Mouse (Mus musculus): ENCODE data around the gene Actl10. TPM values are rescaled to one million over a fixed set of nuclear protein-coding genes. Genes with fewer than 3 reads are reported as not detected.
A peak's percentile ranks its signal among the peaks of the same experiment; 100 is the strongest.

Gene Actl10
- total and polyA plus RNA-seq, 2 experiments from 2014 or later = 0.13 to 0.48 TPM

- H3K36me3 ChIP-seq (ENCODE audit: insufficient read depth) = peaks cover 25% of the 10 kb centered on the region
- ATAC-seq (no peak), DNase-seq (no peak)
- H3K4me1 ChIP-seq (ENCODE audit: insufficient read depth) = peaks cover 10% of the 10 kb centered on the region; the same call in 1 of the 2 replicates
- H3K4me3 ChIP-seq (ENCODE audit: low read depth, low read length) = no peak overlapping the region
- 0 out of 2 replicates have a peak overlapping the region, but pooled peaks have one; percentile 3 for H3K9ac ChIP-seq
- no peaks in the 10 kb centered on the region for H3K27me3 ChIP-seq (ENCODE audit: insufficient read depth, low read length)
- no peaks in the 10 kb centered on the region for H3K9me3 ChIP-seq (ENCODE audit: low read length)
- H3K4me2 ChIP-seq (ENCODE audit: low read depth) = no peak overlapping the region
- peak overlapping the region; percentile 23; the same call in 1 of the 2 replicates for H3K27ac ChIP-seq (ENCODE audit: low read depth, low read length)
- WGBS = 28% methylated on average over 3 of the region's 3 CpGs
- no peak for TF ChIP-seq CTCF (IDR thresholded peaks at IDR 0.05; ENCODE audit: low read depth)
Measured at GRCm38 (mm10) chr2:154538710-154539109, 12.9 kb upstream of the Actl10 start.

GRCm38 (mm10) chr2:154539720-154540119 lies 11.9 kb upstream of the Actl10 start:
- Histone ChIP-seq H3K4me2 (ENCODE audit: low read depth) (no peak overlapping the region), H3K36me3 (ENCODE audit: insufficient read depth) (peaks cover 18% of the 10 kb centered on the region), H3K4me3 (ENCODE audit: low read depth, low read length) (no peak overlapping the region), H3K27ac (ENCODE audit: low read depth, low read length) (no peak overlapping the region), H3K9me3 (ENCODE audit: low read length) (no peaks in the 10 kb centered on the region), H3K9ac (no peak overlapping the region), H3K27me3 (ENCODE audit: insufficient read depth, low read length) (no peaks in the 10 kb centered on the region), H3K4me1 (ENCODE audit: insufficient read depth) (peaks cover 10% of the 10 kb centered on the region; the same call in 1 of the 2 replicates)
- DNase-seq = peak; percentile 81
- TF ChIP-seq CTCF (IDR thresholded peaks at IDR 0.05; ENCODE audit: low read depth) = peak; percentile 85
- 66% methylated on average over 3 of the region's 3 CpGs for WGBS
- peak; percentile 21; the same call in 1 of the 2 replicates for ATAC-seq

GRCm38 (mm10) chr2:154541630-154542029 lies 9.9 kb upstream of the Actl10 start:
- no peak overlapping the region for H3K9ac ChIP-seq
- DNase-seq = no peak
- no peaks in the 10 kb centered on the region for H3K9me3 ChIP-seq (ENCODE audit: low read length)
- no peaks in the 10 kb centered on the region for H3K27me3 ChIP-seq (ENCODE audit: insufficient read depth, low read length)
- no peak for ATAC-seq
- H3K4me2 ChIP-seq (ENCODE audit: low read depth) = no peak overlapping the region
- no peak overlapping the region for H3K4me3 ChIP-seq (ENCODE audit: low read depth, low read length)
- H3K4me1 ChIP-seq (ENCODE audit: insufficient read depth) = peaks cover 10% of the 10 kb centered on the region; the same call in 1 of the 2 replicates
- no peak overlapping the region for H3K27ac ChIP-seq (ENCODE audit: low read depth, low read length)
- peaks cover 6% of the 10 kb centered on the region for H3K36me3 ChIP-seq (ENCODE audit: insufficient read depth)
- 89% methylated on average over 2 of the region's 2 CpGs for WGBS
- peak; percentile 10; the same call in 1 of the 2 replicates for TF ChIP-seq CTCF (IDR thresholded peaks at IDR 0.05; ENCODE audit: low read depth)

GRCm38 (mm10) chr2:154543567-154544347 lies 7.8 kb upstream of the Actl10 start:
- H3K9me3 ChIP-seq (ENCODE audit: low read length) = no peaks in the 10 kb centered on the region
- H3K27ac ChIP-seq (ENCODE audit: low read depth, low read length) = peak overlapping the region; percentile 68
- no peaks in the 10 kb centered on the region for H3K36me3 ChIP-seq (ENCODE audit: insufficient read depth)

GRCm38 (mm10) chr2:154546711-154547110 lies 4.9 kb upstream of the Actl10 start, which contains the start of gene 1700003F12Rik:
Gene 1700003F12Rik (plus strand): TSS chr2:154547085.
- DNase-seq = no peak
- Histone ChIP-seq H3K9me3 (ENCODE audit: low read length) (no peaks in the 10 kb centered on the region), H3K36me3 (ENCODE audit: insufficient read depth) (no peaks in the 10 kb centered on the region), H3K27ac (ENCODE audit: low read depth, low read length) (no peak within 1 kb of the TSS), H3K27me3 (ENCODE audit: insufficient read depth, low read length) (no peaks in the 10 kb centered on the region), H3K4me1 (ENCODE audit: insufficient read depth) (peaks cover 10% of the 10 kb centered on the region; the same call in 1 of the 2 replicates), H3K9ac (no peak within 1 kb of the TSS), H3K4me2 (ENCODE audit: low read depth) (no peak within 1 kb of the TSS), H3K4me3 (ENCODE audit: low read depth, low read length) (no peak within 1 kb of the TSS)
- TF ChIP-seq CTCF (IDR thresholded peaks at IDR 0.05; ENCODE audit: low read depth) = no peak
- WGBS = 92% methylated on average over 10 of the region's 10 CpGs
- ATAC-seq = no peak

More at GRCm38 (mm10) chr2:154543567-154544347, 7.8 kb upstream of the Actl10 start:
- H3K4me3 ChIP-seq (ENCODE audit: low read depth, low read length) = no peak overlapping the region
- TF ChIP-seq CTCF (IDR thresholded peaks at IDR 0.05; ENCODE audit: low read depth) = 0 out of 2 replicates have a peak, but pooled peaks have one; percentile 9
- H3K27me3 ChIP-seq (ENCODE audit: insufficient read depth, low read length) = no peaks in the 10 kb centered on the region
- ATAC-seq = peak; percentile 86
- H3K4me2 ChIP-seq (ENCODE audit: low read depth) = no peak overlapping the region
- H3K9ac ChIP-seq = no peak overlapping the region
- peak; percentile 79 for DNase-seq
- H3K4me1 ChIP-seq (ENCODE audit: insufficient read depth) = peaks cover 3% of the 10 kb centered on the region; the same call in 1 of the 2 replicates
- 51% methylated on average over 9 of the region's 9 CpGs for WGBS

- DNase-seq (no peak), ATAC-seq (no peak)
- peaks cover 16% of the 10 kb centered on the region; the same call in 1 of the 2 replicates for H3K4me1 ChIP-seq (ENCODE audit: insufficient read depth)
- H3K36me3 ChIP-seq (ENCODE audit: insufficient read depth) = no peaks in the 10 kb centered on the region
- H3K9ac ChIP-seq = no peak overlapping the region
- no peaks in the 10 kb centered on the region for H3K9me3 ChIP-seq (ENCODE audit: low read length)
- H3K27me3 ChIP-seq (ENCODE audit: insufficient read depth, low read length) = no peaks in the 10 kb centered on the region
- H3K27ac ChIP-seq (ENCODE audit: low read depth, low read length) = no peak overlapping the region
- no peak overlapping the region for H3K4me3 ChIP-seq (ENCODE audit: low read depth, low read length)
- H3K4me2 ChIP-seq (ENCODE audit: low read depth) = no peak overlapping the region
- TF ChIP-seq CTCF (IDR thresholded peaks at IDR 0.05; ENCODE audit: low read depth) = no peak
- WGBS = 53% methylated on average over 3 of the region's 3 CpGs
Measured at GRCm38 (mm10) chr2:154548688-154549087, 2.9 kb upstream of the Actl10 start.
